Mouse (Mus musculus): ENCODE data around the gene Phldb2. TPM values are rescaled to one million over a fixed set of nuclear protein-coding genes. Genes with fewer than 3 reads are reported as not detected.

The Phldb2 gene
- total RNA-seq (2012; rRNA removed) (not detected in 2 replicates), polyA plus RNA-seq (2012; ENCODE audit: insufficient read depth in 1 of 2, insufficient read length in 2 of 2, low read depth in 1 of 2, low replicate concordance in 2 of 2, missing spikeins in 1 of 2) (not detected)

DNA sequence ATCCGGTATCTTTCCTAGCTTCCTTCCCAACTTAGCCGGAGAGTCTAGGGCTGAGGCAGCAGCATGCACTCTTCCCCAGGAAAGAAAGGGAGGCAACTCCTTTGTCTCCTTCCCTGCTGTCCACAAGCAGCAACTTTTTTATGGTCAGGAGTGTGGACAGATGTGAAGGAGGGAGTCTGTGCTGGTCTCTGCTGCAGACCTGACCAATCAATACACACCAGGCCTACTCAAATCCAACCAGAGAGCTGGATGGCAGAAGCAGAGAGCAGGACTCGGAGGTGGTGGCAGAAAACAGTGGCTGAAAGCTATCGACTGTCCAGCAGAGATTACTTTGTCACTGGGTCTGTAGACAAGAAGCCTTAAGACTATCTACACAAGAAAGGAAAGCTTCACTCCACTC is at the start of gene Phldb2:
TSS of gene Phldb2 (minus strand) at position 205 of the 400 bp plus-strand sequence.
- no peaks in the 10 kb centered on the region for H3K79me2 ChIP-seq (ENCODE audit: control insufficient read depth, insufficient read depth, low read length, poor library complexity)
- H3K4me3 ChIP-seq (ENCODE audit: control insufficient read depth in 1 of 2, insufficient read depth in 1 of 2, low read depth in 2 of 2, low read length in 2 of 2), result no peak within 1 kb of the TSS
- H3K9ac ChIP-seq (ENCODE audit: control insufficient read depth, low read depth, low read length, poor library complexity, severe bottlenecking), result no peak within 1 kb of the TSS
- no peak for DNase-seq (ENCODE audit: low read depth, low spot score)
- H3K9me3 ChIP-seq (replicated peaks; ENCODE audit: insufficient read depth, low read length), result no peaks in the 10 kb centered on the region
- H3K4me1 ChIP-seq (ENCODE audit: control insufficient read depth in 1 of 2, insufficient read depth in 2 of 2, low read length in 2 of 2), result no peaks in the 10 kb centered on the region
- TF ChIP-seq ZMIZ1 (IDR thresholded peaks at IDR 0.05; ENCODE audit: low read depth, low read length), result no peak
- TF ChIP-seq ELF1 (IDR thresholded peaks at IDR 0.05; ENCODE audit: low read depth, low read length), result no peak
- H3K27ac ChIP-seq (ENCODE audit: control insufficient read depth, low read depth, low read length), result no peak within 1 kb of the TSS
- H3K36me3 ChIP-seq (ENCODE audit: control insufficient read depth in 1 of 2, insufficient read depth in 2 of 2, low read length in 2 of 2), result no peaks in the 10 kb centered on the region
- H3K27me3 ChIP-seq (ENCODE audit: control insufficient read depth in 1 of 2, insufficient read depth in 2 of 2, low read length in 2 of 2), result no peaks in the 10 kb centered on the region

DNA sequence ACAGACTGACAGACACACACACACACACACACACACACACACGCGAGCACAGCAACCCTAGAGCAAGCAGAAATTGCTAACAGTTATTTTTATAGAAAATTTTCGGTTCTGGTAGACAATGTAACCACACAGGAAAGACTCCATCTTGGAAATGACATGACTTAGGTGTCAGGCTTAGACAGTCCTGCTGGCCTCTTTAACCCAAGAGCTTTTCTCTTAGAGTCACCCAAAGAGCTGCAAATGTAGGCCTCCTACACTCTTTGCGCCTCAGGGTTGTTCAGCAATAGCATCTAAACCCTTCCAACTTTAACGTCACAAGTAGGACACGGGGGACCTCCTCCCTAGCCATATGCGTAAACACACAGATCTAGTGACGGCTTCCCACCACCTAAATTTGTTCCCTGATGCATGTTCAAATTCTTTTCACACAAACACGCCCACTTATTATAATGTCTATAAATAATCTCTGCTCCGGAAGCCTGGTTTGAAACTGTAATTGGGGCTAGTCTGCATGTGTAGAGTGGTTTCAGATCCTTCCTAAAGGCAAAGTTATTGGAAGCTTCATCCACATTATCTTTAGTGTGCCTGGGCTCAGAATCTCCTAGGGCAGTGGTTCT is 48.3 kb upstream of the Phldb2 start:
- Histone ChIP-seq H3K4me1 (ENCODE audit: control insufficient read depth in 1 of 2, insufficient read depth in 2 of 2, low read length in 2 of 2) (no peaks in the 10 kb centered on the region), H3K27ac (ENCODE audit: control insufficient read depth, low read depth, low read length) (no peak overlapping the region), H3K9me3 (replicated peaks; ENCODE audit: insufficient read depth, low read length) (no peaks in the 10 kb centered on the region), H3K9ac (ENCODE audit: control insufficient read depth, low read depth, low read length, poor library complexity, severe bottlenecking) (no peak overlapping the region), H3K36me3 (ENCODE audit: control insufficient read depth in 1 of 2, insufficient read depth in 2 of 2, low read length in 2 of 2) (no peaks in the 10 kb centered on the region), H3K4me3 (ENCODE audit: control insufficient read depth in 1 of 2, insufficient read depth in 1 of 2, low read depth in 2 of 2, low read length in 2 of 2) (no peak overlapping the region), H3K79me2 (ENCODE audit: control insufficient read depth, insufficient read depth, low read length, poor library complexity) (no peaks in the 10 kb centered on the region), H3K27me3 (ENCODE audit: control insufficient read depth in 1 of 2, insufficient read depth in 2 of 2, low read length in 2 of 2) (no peaks in the 10 kb centered on the region)
- no peak for TF ChIP-seq TAL1 (IDR thresholded peaks at IDR 0.05; ENCODE audit: low read length)
- TF ChIP-seq MYB (IDR thresholded peaks at IDR 0.05; ENCODE audit: low read depth, low read length), result no peak
- TF ChIP-seq KAT2A (conservative IDR thresholded peaks at IDR 0.05; ENCODE audit: low read depth, low read length), result no peak
- no peak for TF ChIP-seq NELFE (IDR thresholded peaks at IDR 0.05; ENCODE audit: low read depth, low read length)
- no peak for TF ChIP-seq USF2 (IDR thresholded peaks at IDR 0.05; ENCODE audit: borderline replicate concordance in 1 of 2, insufficient read depth in 1 of 2, low read depth in 1 of 2, low read length in 2 of 2)
- no peak for TF ChIP-seq ZC3H11A (IDR thresholded peaks at IDR 0.05; ENCODE audit: low read depth, low read length)
- TF ChIP-seq SIN3A (IDR thresholded peaks at IDR 0.05; ENCODE audit: low read length), result no peak
- no peak for TF ChIP-seq MAFK (IDR thresholded peaks at IDR 0.05; ENCODE audit: borderline replicate concordance, low read depth, low read length)
- DNase-seq (ENCODE audit: low read depth, low spot score), result no peak

DNA sequence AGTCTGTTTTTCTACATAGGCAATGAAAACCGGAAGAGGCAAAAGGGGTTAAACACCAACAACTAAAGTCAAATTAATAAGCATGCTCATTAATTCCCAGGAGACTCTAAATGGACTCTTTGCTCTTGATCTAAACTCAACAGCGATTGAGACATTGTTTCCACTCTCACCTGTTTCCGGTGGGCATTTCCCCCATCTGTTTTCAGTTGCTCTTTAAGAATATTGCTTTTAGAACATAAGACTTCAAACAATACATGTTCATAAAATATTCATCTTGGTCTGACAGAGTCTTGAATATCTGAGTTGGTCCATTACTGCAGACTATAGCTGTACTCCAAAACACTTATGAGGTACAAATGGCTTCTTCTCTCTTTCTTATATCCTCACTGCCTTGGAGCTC is 47.6 kb upstream of the Phldb2 start:
- H3K27ac ChIP-seq (ENCODE audit: control insufficient read depth, low read depth, low read length), result no peak overlapping the region
- no peaks in the 10 kb centered on the region for H3K36me3 ChIP-seq (ENCODE audit: control insufficient read depth in 1 of 2, insufficient read depth in 2 of 2, low read length in 2 of 2)
- no peak for TF ChIP-seq USF2 (IDR thresholded peaks at IDR 0.05; ENCODE audit: borderline replicate concordance in 1 of 2, insufficient read depth in 1 of 2, low read depth in 1 of 2, low read length in 2 of 2)
- no peak for TF ChIP-seq ZNF384 (IDR thresholded peaks at IDR 0.05; ENCODE audit: low read depth, low read length)
- TF ChIP-seq ETS1 (IDR thresholded peaks at IDR 0.05; ENCODE audit: low read depth, low read length), result no peak
- no peak for TF ChIP-seq MXI1 (IDR thresholded peaks at IDR 0.05; ENCODE audit: low read depth, low read length)
- no peak for TF ChIP-seq UBTF (IDR thresholded peaks at IDR 0.05; ENCODE audit: borderline replicate concordance, insufficient read depth, low read depth, low read length)
- TF ChIP-seq BHLHE40 (IDR thresholded peaks at IDR 0.05; ENCODE audit: borderline replicate concordance, low read depth, low read length), result no peak
- TF ChIP-seq ZMIZ1 (IDR thresholded peaks at IDR 0.05; ENCODE audit: low read depth, low read length), result no peak
- no peak for TF ChIP-seq E2F4 (IDR thresholded peaks at IDR 0.05; ENCODE audit: borderline replicate concordance, low read depth, low read length)
- no peak for TF ChIP-seq USF1 (IDR thresholded peaks at IDR 0.05; ENCODE audit: low read depth, low read length)
- no peak for TF ChIP-seq NRF1 (IDR thresholded peaks at IDR 0.05; ENCODE audit: insufficient read depth, low read depth, low read length, poor library complexity, severe bottlenecking)
- no peak for TF ChIP-seq MAZ (IDR thresholded peaks at IDR 0.05; ENCODE audit: low read depth, low read length)
- no peak for TF ChIP-seq POLR2A (IDR thresholded peaks at IDR 0.05; ENCODE audit: control insufficient read depth in 1 of 2, insufficient read depth in 1 of 2, low read depth in 1 of 2, low read length in 2 of 2, poor library complexity in 1 of 2)
- H3K9ac ChIP-seq (ENCODE audit: control insufficient read depth, low read depth, low read length, poor library complexity, severe bottlenecking), result no peak overlapping the region
- H3K4me1 ChIP-seq (ENCODE audit: control insufficient read depth in 1 of 2, insufficient read depth in 2 of 2, low read length in 2 of 2), result no peaks in the 10 kb centered on the region
- no peaks in the 10 kb centered on the region for H3K79me2 ChIP-seq (ENCODE audit: control insufficient read depth, insufficient read depth, low read length, poor library complexity)
- H3K27me3 ChIP-seq (ENCODE audit: control insufficient read depth in 1 of 2, insufficient read depth in 2 of 2, low read length in 2 of 2), result no peaks in the 10 kb centered on the region
- H3K4me3 ChIP-seq (ENCODE audit: control insufficient read depth in 1 of 2, insufficient read depth in 1 of 2, low read depth in 2 of 2, low read length in 2 of 2), result no peak overlapping the region
- no peaks in the 10 kb centered on the region for H3K9me3 ChIP-seq (replicated peaks; ENCODE audit: insufficient read depth, low read length)
- no peak for DNase-seq (ENCODE audit: low read depth, low spot score)
